Mouse (Mus musculus) liver, adult 2 months (tissue): ENCODE measurements at regions not wholly inside any gene's neighbourhood (a gene's known extent, or its start where the extent isn't known, plus 50 kb on each side); places are given as distances from the start of the nearest gene placed in this dataset.

ENCODE experiments used
- CTCF ChIP-seq: fragments of 200-500 bp; IDR thresholded peaks from 2 replicates; pipeline ENCODE4 v1.5.1; 2011; ENCODE audit warnings: low read depth, low read length, control low read depth
- POLR2A ChIP-seq: fragments of 200-500 bp; IDR thresholded peaks from 2 replicates; pipeline ENCODE4 v1.6.1; 2011; ENCODE audit warnings: low read length, control low read depth; ENCODE audit not compliant: insufficient read depth; ENCODE audit errors: extremely low read depth

GRCm38 (mm10) chr13:110642792-110643191 is 247.9 kb downstream of the Plk2 start:
- TF ChIP-seq CTCF (no peak), POLR2A (no peak)
